Mouse (Mus musculus): ENCODE measurements around the gene Ms4a6b.

- TF ChIP-seq POLR2A (IDR thresholded peaks at IDR 0.05; ENCODE audit: low read depth, low read length) (no peak), CTCF (conservative IDR thresholded peaks at IDR 0.05; ENCODE audit: insufficient read depth, insufficient read length, low read depth, low read length) (no peak)
These were observed 11.5 kb upstream of the Ms4a6b start for GRCm38 (mm10) chr19:11504857-11505256.

Data from kidney, adult 2 months (tissue).